Mouse (Mus musculus) hindbrain, embryonic 12.5 days (tissue): ENCODE measurements at regions not wholly inside any gene's neighbourhood (a gene's known extent, or its start where the extent isn't known, plus 50 kb on each side); places are given as distances from the start of the nearest gene placed in this dataset.

ENCODE experiments used
- ATAC-seq: fragments of 200-750 bp; cut with Nextera tagmentation; 2 replicates; pipeline ENCODE4 v1.8.0; 2017; ENCODE audit warnings: moderate TSS enrichment; ENCODE audit not compliant: low FRiP score
- H3K27ac ChIP-seq: fragments of 300-500 bp; sonication (generic); 2 replicates; pipeline ENCODE4 v1.5.1; 2016; ENCODE audit warnings: mild to moderate bottlenecking
- H3K27me3 ChIP-seq: fragments of 300-500 bp; sonication (generic); 2 replicates; pipeline ENCODE4 v1.6.1; 2016; ENCODE audit warnings: mild to moderate bottlenecking
- H3K36me3 ChIP-seq: fragments of 300-500 bp; sonication (generic); 2 replicates; pipeline ENCODE4 v1.6.1; 2016; ENCODE audit warnings: mild to moderate bottlenecking
- H3K4me1 ChIP-seq: fragments of 300-500 bp; sonication (generic); 2 replicates; pipeline ENCODE4 v1.6.1; 2016
- H3K4me2 ChIP-seq: fragments of 300-500 bp; sonication (generic); replicated peaks from 2 replicates; pipeline ENCODE4 v1.6.1; 2016; ENCODE audit warnings: mild to moderate bottlenecking
- H3K4me3 ChIP-seq: fragments of 300-500 bp; sonication (generic); 2 replicates; pipeline ENCODE4 v1.5.1; 2016; ENCODE audit warnings: mild to moderate bottlenecking
- H3K9ac ChIP-seq: fragments of 300-500 bp; sonication (generic); 2 replicates; pipeline ENCODE4 v1.6.1; 2016; ENCODE audit warnings: mild to moderate bottlenecking, moderate library complexity
- H3K9me3 ChIP-seq: fragments of 300-500 bp; sonication (generic); replicated peaks from 2 replicates; pipeline ENCODE4 v1.6.1; 2016; ENCODE audit warnings: mild to moderate bottlenecking
- WGBS: fragments of 180-500 bp; shearing (Covaris S2); methylation state at CpG from one replicate; pipeline ENCODE4 v1.1.7; 2016; 5-methylcytosine and 5-hydroxymethylcytosine counted together

DNA sequence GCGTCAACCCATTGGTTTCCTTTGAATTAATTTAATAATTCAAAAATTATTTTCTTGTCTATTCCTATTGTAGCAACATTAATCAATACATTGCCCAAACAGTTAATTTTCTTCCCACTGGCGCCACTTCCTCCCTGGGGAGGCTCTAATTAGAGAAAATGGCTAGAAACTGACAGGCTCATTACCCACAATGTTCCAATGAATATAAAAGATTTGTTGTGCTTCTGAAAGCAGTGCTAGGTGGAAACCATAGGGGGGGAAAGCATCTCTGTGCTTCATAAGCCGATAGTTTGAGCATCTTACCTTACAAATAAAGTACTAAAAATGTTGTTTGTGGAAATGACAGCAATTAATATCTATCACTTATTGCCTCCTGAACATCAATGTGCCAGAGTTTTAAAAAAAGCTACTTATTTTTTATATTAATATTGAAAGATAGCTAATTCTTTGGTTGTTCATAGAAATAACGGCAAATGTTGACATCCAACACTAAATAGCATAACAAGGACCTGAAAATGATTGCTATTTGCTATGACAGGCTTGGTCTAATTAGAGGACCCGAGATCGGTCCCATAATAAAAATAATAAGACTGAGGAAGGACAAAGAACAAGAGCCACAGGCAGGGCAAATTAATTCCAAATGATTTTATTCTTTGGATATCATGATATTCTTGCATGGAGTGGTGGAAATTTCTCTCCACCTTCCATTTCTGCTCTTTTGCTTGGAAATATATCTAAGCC is 259.0 kb upstream of the Gm5415 start:
- 72% methylated on average over 6 of the region's 6 CpGs for WGBS
- Histone ChIP-seq H3K36me3 (no peaks in the 10 kb centered on the region), H3K27ac (no peak overlapping the region), H3K9ac (no peak overlapping the region), H3K27me3 (no peaks in the 10 kb centered on the region), H3K4me1 (no peaks in the 10 kb centered on the region), H3K4me2 (no peak overlapping the region), H3K4me3 (no peak overlapping the region), H3K9me3 (no peaks in the 10 kb centered on the region)
- peak; percentile 40; the same call in 1 of the 2 replicates for ATAC-seq

DNA sequence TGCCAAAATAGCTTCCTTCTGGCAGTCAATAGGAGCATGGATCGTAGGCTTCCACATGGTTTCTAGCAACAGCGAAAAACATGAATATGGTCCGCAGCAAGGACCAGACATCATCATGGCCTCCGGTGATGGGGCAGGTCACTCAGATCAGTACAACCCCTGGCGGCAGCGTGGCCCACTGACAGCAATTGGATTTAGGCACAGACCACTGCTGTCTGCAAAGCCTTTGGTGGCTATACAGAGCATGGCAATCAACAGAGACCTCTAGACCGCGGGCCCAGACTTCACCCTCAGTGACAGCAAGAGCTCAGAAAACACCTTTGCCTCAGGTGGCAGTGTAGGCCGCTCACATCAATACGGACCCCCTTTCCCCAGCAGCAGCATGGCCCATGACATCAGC is 225.1 kb upstream of the Gm5415 start:
- Histone ChIP-seq H3K4me3 (no peak overlapping the region), H3K27me3 (no peaks in the 10 kb centered on the region), H3K9me3 (no peaks in the 10 kb centered on the region), H3K9ac (no peak overlapping the region), H3K36me3 (no peaks in the 10 kb centered on the region), H3K4me2 (no peak overlapping the region), H3K27ac (no peak overlapping the region), H3K4me1 (no peaks in the 10 kb centered on the region)
- ATAC-seq: no peak
- 95% methylated on average over 10 of the region's 10 CpGs for WGBS

DNA sequence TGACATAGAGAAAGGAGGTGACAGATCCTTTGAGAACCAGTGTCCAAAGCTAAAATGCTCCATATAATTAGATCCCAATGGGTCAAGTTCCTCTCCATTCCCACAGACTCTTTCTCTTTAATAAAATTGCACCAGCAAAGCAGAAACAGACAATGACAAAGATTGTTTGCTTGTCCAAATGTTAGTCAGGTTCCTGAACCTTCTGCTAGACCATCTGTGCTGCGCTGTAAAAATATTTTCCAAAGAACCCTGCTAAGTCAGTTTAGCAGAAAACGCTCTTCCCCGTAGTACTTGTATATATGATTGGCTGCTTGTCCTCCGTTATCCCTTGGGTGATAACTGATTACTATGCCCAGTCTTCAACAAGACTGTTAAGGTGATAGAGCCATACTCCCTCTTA is 221.0 kb upstream of the Gm5415 start:
- H3K4me3 ChIP-seq: no peak overlapping the region
- no peak overlapping the region for H3K4me2 ChIP-seq
- H3K9ac ChIP-seq: no peak overlapping the region
- 87% methylated on average over 4 of the region's 4 CpGs for WGBS
- H3K9me3 ChIP-seq: no peaks in the 10 kb centered on the region
- H3K4me1 ChIP-seq: no peaks in the 10 kb centered on the region
- H3K36me3 ChIP-seq: no peaks in the 10 kb centered on the region
- H3K27me3 ChIP-seq: no peaks in the 10 kb centered on the region
- H3K27ac ChIP-seq: no peak overlapping the region
- ATAC-seq: no peak

DNA sequence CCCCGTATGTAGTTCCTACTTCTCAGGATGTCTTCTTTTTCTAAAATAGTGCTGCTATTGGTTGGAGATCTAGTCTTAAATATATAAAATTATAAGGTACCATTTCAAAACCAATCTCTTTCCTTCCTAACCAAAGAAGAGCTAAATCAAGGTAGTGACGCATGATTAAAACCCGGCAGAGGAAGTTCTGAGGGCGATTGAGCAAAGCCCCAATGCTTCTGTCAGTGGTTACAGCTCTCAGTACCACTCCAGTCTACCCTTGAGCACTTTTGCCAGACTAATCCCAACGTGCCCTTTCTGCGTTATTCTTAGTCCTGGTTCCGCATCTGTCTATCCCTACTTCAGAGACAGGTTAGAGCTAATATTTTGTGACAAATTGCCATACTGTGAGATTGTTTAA is 201.1 kb upstream of the Gm5415 start:
- no peaks in the 10 kb centered on the region for H3K27me3 ChIP-seq
- ATAC-seq: no peak
- WGBS: 84% methylated on average over 7 of the region's 7 CpGs
- H3K27ac ChIP-seq: no peak overlapping the region
- H3K9me3 ChIP-seq: no peaks in the 10 kb centered on the region
- H3K36me3 ChIP-seq: no peaks in the 10 kb centered on the region
- H3K4me2 ChIP-seq: no peak overlapping the region
- H3K9ac ChIP-seq: no peak overlapping the region
- no peak overlapping the region for H3K4me3 ChIP-seq
- no peaks in the 10 kb centered on the region for H3K4me1 ChIP-seq

DNA sequence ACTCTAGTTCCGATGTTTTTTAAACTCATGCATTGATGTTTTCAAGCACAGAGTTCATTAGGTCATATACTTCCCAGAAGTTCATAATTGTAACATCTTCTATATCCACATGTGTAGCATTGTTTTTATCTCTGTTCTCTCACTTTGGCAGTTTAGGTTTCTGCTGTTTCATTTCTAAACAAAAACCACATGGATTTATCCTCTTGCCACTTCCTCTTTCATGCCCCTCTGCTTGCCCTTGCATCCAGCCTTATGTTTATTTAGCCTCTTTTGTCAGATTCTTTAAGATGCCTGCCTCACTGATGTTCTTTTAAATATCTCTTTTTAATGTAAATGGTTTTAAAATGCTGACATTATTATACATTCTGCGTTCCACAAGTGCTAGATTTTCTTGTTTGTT is 199.2 kb upstream of the Gm5415 start:
- H3K4me2 ChIP-seq: no peak overlapping the region
- H3K4me3 ChIP-seq: no peak overlapping the region
- H3K9me3 ChIP-seq: no peaks in the 10 kb centered on the region
- ATAC-seq: no peak
- no peaks in the 10 kb centered on the region for H3K36me3 ChIP-seq
- no peak overlapping the region for H3K9ac ChIP-seq
- H3K27me3 ChIP-seq: no peaks in the 10 kb centered on the region
- 78% methylated on average over 2 of the region's 2 CpGs for WGBS
- no peak overlapping the region for H3K27ac ChIP-seq
- no peaks in the 10 kb centered on the region for H3K4me1 ChIP-seq
